Mouse (Mus musculus) MEL (cell line): ENCODE data around the gene 1700016K19Rik. TPM values are rescaled to one million over a fixed set of nuclear protein-coding genes. Genes with fewer than 3 reads are reported as not detected.

Experiments
- DNase-seq: peaks from one replicate; pipeline ENCODE4 v3.0.0; 2011; ENCODE audit warnings: low read depth, low spot score
- H3K27ac ChIP-seq: 2 replicates; pipeline ENCODE4 v1.5.1; 2012; ENCODE audit warnings: low read depth, mild to moderate bottlenecking, control low read depth, low read length, moderate library complexity; ENCODE audit not compliant: control insufficient read depth
- H3K27me3 ChIP-seq, 2 experiments: fragments of 150-350 bp in 1 of 2; sonication (generic) in 1 of 2; 2 replicates each; pipeline ENCODE4 v1.6.1; 2012; ENCODE audit warnings: low read length in 2 of 2, mild to moderate bottlenecking in 2 of 2, improper control_type of control experiment in 1 of 2, moderate library complexity in 1 of 2; ENCODE audit not compliant: insufficient read depth in 2 of 2, control insufficient read depth in 1 of 2
- H3K36me3 ChIP-seq, 2 experiments: 2 replicates each; pipeline ENCODE4 v1.6.1; 2012 to 2014; ENCODE audit warnings: low read length in 2 of 2, improper control_type of control experiment in 1 of 2, inconsistent platforms in 1 of 2, mild to moderate bottlenecking in 1 of 2; ENCODE audit not compliant: insufficient read depth in 2 of 2, control insufficient read depth in 1 of 2
- H3K4me1 ChIP-seq, 2 experiments: fragments of 150-350 bp in 1 of 2; sonication (generic) in 1 of 2; 2 replicates each; pipeline ENCODE4 v1.6.1; 2012; ENCODE audit warnings: low read length in 2 of 2, improper control_type of control experiment in 1 of 2, mild to moderate bottlenecking in 1 of 2; ENCODE audit not compliant: insufficient read depth in 2 of 2, control insufficient read depth in 1 of 2
- H3K4me3 ChIP-seq, 2 experiments: fragments of 150-350 bp in 1 of 2; sonication (generic) in 1 of 2; 2 replicates each; pipeline ENCODE4 v1.5.1; 2012; ENCODE audit warnings: low read depth in 2 of 2, low read length in 2 of 2, mild to moderate bottlenecking in 2 of 2, moderate library complexity in 2 of 2, control low read depth in 1 of 2, improper control_type of control experiment in 1 of 2; ENCODE audit not compliant: control insufficient read depth in 1 of 2, insufficient read depth in 1 of 2
- H3K79me2 ChIP-seq: 2 replicates; pipeline ENCODE4 v1.6.1; 2012; ENCODE audit warnings: mild to moderate bottlenecking, low read length, moderate library complexity; ENCODE audit not compliant: control insufficient read depth, poor library complexity, insufficient read depth
- H3K9ac ChIP-seq: 2 replicates; pipeline ENCODE4 v1.6.1; 2012; ENCODE audit warnings: low read depth, mild to moderate bottlenecking, control low read depth, low read length, moderate library complexity; ENCODE audit not compliant: control insufficient read depth, poor library complexity, severe bottlenecking
- H3K9me3 ChIP-seq: fragments of 150-350 bp; sonication (generic); replicated peaks from 2 replicates; pipeline ENCODE4 v1.6.1; 2012; ENCODE audit warnings: mild to moderate bottlenecking, low read length, improper control_type of control experiment, moderate library complexity; ENCODE audit not compliant: insufficient read depth
- CHD1 ChIP-seq: IDR thresholded peaks from 2 replicates; pipeline ENCODE4 v1.6.1; 2012; ENCODE audit warnings: low read depth, mild to moderate bottlenecking, inconsistent platforms, low read length, improper control_type of control experiment
- CTCF ChIP-seq, 3 experiments: IDR thresholded peaks in 2 of 3; conservative IDR thresholded peaks in 1 of 3; 2 replicates each; pipeline ENCODE4 v1.5.1; 2011 to 2012; ENCODE audit warnings: low read length in 3 of 3, low read depth in 2 of 3, mild to moderate bottlenecking in 2 of 3, improper control_type of control experiment in 1 of 3, inconsistent platforms in 1 of 3, mixed read lengths in 1 of 3, moderate library complexity in 1 of 3; ENCODE audit not compliant: control insufficient read depth in 1 of 3, insufficient read depth in 1 of 3, poor library complexity in 1 of 3, severe bottlenecking in 1 of 3
- ELF1 ChIP-seq: IDR thresholded peaks from 2 replicates; pipeline ENCODE4 v1.6.1; 2014; ENCODE audit warnings: low read depth, mild to moderate bottlenecking, inconsistent platforms, low read length, improper control_type of control experiment, moderate library complexity
- EP300 ChIP-seq, 2 experiments: IDR thresholded peaks; 2 replicates each; pipeline ENCODE4 v1.6.1; 2011; ENCODE audit warnings: improper control_type of control experiment in 2 of 2, low read length in 2 of 2, low read depth in 1 of 2, mild to moderate bottlenecking in 1 of 2
- ETS1 ChIP-seq: IDR thresholded peaks from 2 replicates; pipeline ENCODE4 v1.6.1; 2012; ENCODE audit warnings: low read depth, mild to moderate bottlenecking, inconsistent platforms, low read length, improper control_type of control experiment, moderate library complexity
- GABPA ChIP-seq: IDR thresholded peaks from 2 replicates; pipeline ENCODE4 v1.6.1; 2012; ENCODE audit warnings: low read depth, mild to moderate bottlenecking, inconsistent platforms, low read length, improper control_type of control experiment, moderate library complexity
- MAX ChIP-seq: IDR thresholded peaks from 2 replicates; pipeline ENCODE4 v1.6.1; 2011; ENCODE audit warnings: low read length, improper control_type of control experiment
- MAZ ChIP-seq: IDR thresholded peaks from 2 replicates; pipeline ENCODE4 v1.6.1; 2012; ENCODE audit warnings: low read depth, mild to moderate bottlenecking, inconsistent platforms, low read length, improper control_type of control experiment
- MEF2A ChIP-seq: IDR thresholded peaks from 2 replicates; pipeline ENCODE4 v1.6.1; 2014; ENCODE audit warnings: low read depth, mild to moderate bottlenecking, inconsistent platforms, low read length, improper control_type of control experiment; ENCODE audit not compliant: poor library complexity, insufficient replicate concordance, severe bottlenecking; ENCODE audit errors: extremely low read depth
- MYB ChIP-seq: IDR thresholded peaks from 2 replicates; pipeline ENCODE4 v1.6.1; 2011; ENCODE audit warnings: mild to moderate bottlenecking, low read depth, low read length, improper control_type of control experiment
- POLR2A ChIP-seq, 2 experiments: IDR thresholded peaks; 2 replicates each; pipeline ENCODE4 v1.6.1; 2011 to 2012; ENCODE audit warnings: low read length in 2 of 2, mild to moderate bottlenecking in 2 of 2, control low read depth in 1 of 2, improper control_type of control experiment in 1 of 2, low read depth in 1 of 2, moderate library complexity in 1 of 2; ENCODE audit not compliant: control insufficient read depth in 1 of 2, insufficient read depth in 1 of 2, poor library complexity in 1 of 2
- POLR2AphosphoS2 ChIP-seq: IDR thresholded peaks from 2 replicates; pipeline ENCODE4 v1.6.1; 2011; ENCODE audit warnings: low read length, improper control_type of control experiment
- SIN3A ChIP-seq: IDR thresholded peaks from 2 replicates; pipeline ENCODE4 v1.6.1; 2012; ENCODE audit warnings: low read length, improper control_type of control experiment, inconsistent platforms
- TBP ChIP-seq: IDR thresholded peaks from 2 replicates; pipeline ENCODE4 v1.8.0; 2011; ENCODE audit warnings: low read depth, low read length, improper control_type of control experiment
- USF1 ChIP-seq: IDR thresholded peaks from 2 replicates; pipeline ENCODE4 v1.6.1; 2014; ENCODE audit warnings: low read depth, mild to moderate bottlenecking, inconsistent platforms, low read length, improper control_type of control experiment, moderate library complexity
- ZC3H11A ChIP-seq: IDR thresholded peaks from 2 replicates; pipeline ENCODE4 v1.6.1; 2012; ENCODE audit warnings: low read depth, mild to moderate bottlenecking, inconsistent platforms, low read length, improper control_type of control experiment
- ZKSCAN1 ChIP-seq: IDR thresholded peaks from 2 replicates; pipeline ENCODE4 v1.6.1; 2012; ENCODE audit warnings: low read depth, mild to moderate bottlenecking, inconsistent platforms, low read length, improper control_type of control experiment, moderate library complexity
- ZMIZ1 ChIP-seq: IDR thresholded peaks from 2 replicates; pipeline ENCODE4 v1.6.1; 2012; ENCODE audit warnings: low read depth, mild to moderate bottlenecking, inconsistent platforms, low read length, improper control_type of control experiment, moderate library complexity
- ZNF384 ChIP-seq: IDR thresholded peaks from 2 replicates; pipeline ENCODE4 v1.6.1; 2012; ENCODE audit warnings: low read depth, mild to moderate bottlenecking, inconsistent platforms, low read length, improper control_type of control experiment
- polyA plus RNA-seq, 2 experiments: library from polyadenylated mRNA; stranded (reverse) in 1 of 2; unstranded in 1 of 2; fragments of >175 nt in 1 of 2; fragments of >200 nt in 1 of 2; gene quantifications; 2 replicates each; pipeline versions ENCODE4 v1.2.1 to v1.2.4; 2012; ENCODE audit warnings: low replicate concordance in 2 of 2, low read depth in 1 of 2; ENCODE audit not compliant: insufficient read length in 2 of 2, insufficient read depth in 1 of 2, missing spikeins in 1 of 2
- total RNA-seq: library from RNA; depleted of rRNA; stranded (reverse); fragments of 300-350 nt; gene quantifications from 2 replicates; pipeline ENCODE4 v1.2.3, GENCODE M21; 2012

1700016K19Rik gene
- total and polyA plus RNA-seq, 3 experiments: 0.25 TPM; not detected in 2

GRCm38 (mm10) chr11:75963730-75964475 lies 35.8 kb upstream of the 1700016K19Rik start:
- TF ChIP-seq TBP (no peak), MYB (no peak), ZC3H11A (no peak), ZKSCAN1 (no peak), SIN3A (no peak), GABPA (no peak), MAZ (no peak), ZNF384 (no peak), ELF1 (no peak), ZMIZ1 (no peak)
- no peak for DNase-seq
- Histone ChIP-seq H3K9me3 (no peaks in the 10 kb centered on the region), H3K36me3 (no peaks in the 10 kb centered on the region), H3K27ac (no peak overlapping the region), H3K27me3 (no peaks in the 10 kb centered on the region), H3K4me3 (no peak overlapping the region), H3K79me2 (peaks cover 3% of the 10 kb centered on the region; the same call in 1 of the 2 replicates), H3K9ac (no peak overlapping the region), H3K4me1 (peaks cover 0 to 6% of the 10 kb centered on the region in 2 experiments; a peak in 2 of 4 replicates)

- TF ChIP-seq CTCF (IDR thresholded peaks at IDR 0.05 in 2 of 3, conservative IDR thresholded peaks at IDR 0.05 in 1 of 3; ENCODE audit: control insufficient read depth in 1 of 3, insufficient read depth in 1 of 3, low read depth in 2 of 3, low read length in 3 of 3, poor library complexity in 1 of 3, severe bottlenecking in 1 of 3) (no peak), POLR2A (IDR thresholded peaks at IDR 0.05; ENCODE audit: control insufficient read depth in 1 of 2, insufficient read depth in 1 of 2, low read depth in 1 of 2, low read length in 2 of 2, poor library complexity in 1 of 2) (no peak), USF1 (no peak), ETS1 (no peak), MAX (no peak), TBP (no peak), MEF2A (no peak), CHD1 (no peak), EP300 (IDR thresholded peaks at IDR 0.05; ENCODE audit: low read depth in 1 of 2, low read length in 2 of 2) (no peak), POLR2AphosphoS2 (no peak)
- TF ChIP-seq, all 39 proteins: peak for 0
- no peak overlapping the region for H3K27ac ChIP-seq
These were observed 35.3 kb upstream of the 1700016K19Rik start for GRCm38 (mm10) chr11:75964476-75964730.

More at GRCm38 (mm10) chr11:75964476-75964730, 35.3 kb upstream of the 1700016K19Rik start:
- no peaks in the 10 kb centered on the region for H3K27me3 ChIP-seq
- H3K79me2 ChIP-seq: peaks cover 3% of the 10 kb centered on the region; the same call in 1 of the 2 replicates
- no peak for DNase-seq
- H3K9me3 ChIP-seq: no peaks in the 10 kb centered on the region
- no peak overlapping the region for H3K9ac ChIP-seq
- peaks cover 0 to 6% of the 10 kb centered on the region in 2 experiments; a peak in 2 of 4 replicates for H3K4me1 ChIP-seq
- no peaks in the 10 kb centered on the region for H3K36me3 ChIP-seq
- no peak overlapping the region for H3K4me3 ChIP-seq
